Mouse (Mus musculus): ENCODE results near the gene Acadm.

DNA sequence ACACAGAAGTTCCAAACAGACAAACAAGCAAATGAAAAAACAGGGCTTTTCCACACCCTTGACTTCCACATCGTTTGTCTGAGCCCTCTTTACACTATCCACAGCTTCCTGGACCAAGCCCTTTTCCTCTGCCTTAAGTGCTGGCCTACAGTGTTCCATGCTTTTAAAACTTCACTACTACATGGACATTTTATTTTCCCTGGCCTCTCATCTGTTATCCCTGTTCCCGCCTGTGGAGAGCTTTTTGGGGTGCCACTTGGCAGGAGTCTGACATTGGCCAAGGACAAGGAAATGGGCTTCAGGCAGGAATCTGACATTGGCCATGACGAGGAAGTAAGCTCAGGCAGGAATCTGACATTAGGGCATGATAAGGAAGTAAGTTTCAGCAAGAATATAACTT, 41.8 kb downstream of the Acadm start:
- TF ChIP-seq GATA1 (IDR thresholded peaks at IDR 0.05; ENCODE audit: low read length) (no peak), TAL1 (IDR thresholded peaks at IDR 0.05; ENCODE audit: low read length) (no peak)

Measured in erythroblast, embryonic 14.5 days (primary cell).